10 mouse cellular contexts compared by ENCODE assay signal in the genomic region with DNA sequence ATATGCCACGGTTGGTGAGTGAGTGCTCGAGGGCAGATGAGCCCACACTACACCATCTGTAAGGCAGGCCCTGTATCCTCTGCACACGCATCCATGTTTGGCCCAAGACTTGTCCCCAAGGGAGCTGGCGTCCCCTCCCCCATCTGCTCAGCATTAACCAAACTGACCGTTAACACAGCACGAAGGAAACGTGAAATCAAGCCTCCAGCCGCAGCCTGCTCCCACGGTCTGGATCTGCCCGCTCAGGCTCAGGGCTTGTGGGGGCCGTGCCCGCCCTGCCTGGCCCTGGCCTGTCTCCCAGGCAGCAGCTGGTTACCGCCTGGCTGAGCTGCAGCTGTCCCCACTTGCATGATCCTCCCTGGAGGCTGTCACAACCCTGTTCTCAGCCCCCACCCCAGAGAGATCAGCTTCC. TPM values are rescaled to one million over a fixed set of nuclear protein-coding genes. Genes with fewer than 3 reads are reported as not detected.
A peak's percentile ranks its signal among the peaks of the same experiment; 100 is the strongest.
DNase-seq lines count a peak whose midpoint lies in the region; ATAC-seq and TF ChIP-seq lines count a peak whose summit lies in the region.
"Had no signal": no experiment of that assay in that cellular context is flagged by ENCODE, and none has a peak within 500 bp of the region (broad histone marks: within the 10 kb centered on the region; RNA-seq: fewer than 3 reads in every experiment).

No protein-coding gene starts in this region.

- TF ChIP-seq POLR2A in brain, embryonic 14.5 days (IDR thresholded peaks at IDR 0.05; ENCODE audit: borderline replicate concordance, extremely low read depth, insufficient read depth, insufficient read length, poor library complexity, severe bottlenecking): no peak

- no peaks in the 10 kb centered on the region for H3K36me3 ChIP-seq in midbrain, embryonic 12.5 days
- no peaks in the 10 kb centered on the region for H3K36me3 ChIP-seq in stomach, embryonic 16.5 days (ENCODE audit: control insufficient read depth, insufficient read depth, low read length)

- H3K4me3 ChIP-seq in midbrain, embryonic 12.5 days: no peak overlapping the region
- H3K4me3 ChIP-seq in stomach, embryonic 16.5 days (replicated peaks; ENCODE audit: low read length): no peak overlapping the region
- H3K4me3 ChIP-seq: megakaryocyte, embryonic 14.5 days had no signal

- H3K27me3 ChIP-seq in midbrain, embryonic 12.5 days: no peaks in the 10 kb centered on the region
- no peaks in the 10 kb centered on the region for H3K27me3 ChIP-seq in stomach, embryonic 16.5 days (ENCODE audit: control insufficient read depth, insufficient read depth, low read length)

- no peaks in the 10 kb centered on the region for H3K9me3 ChIP-seq in midbrain, embryonic 12.5 days
- no peaks in the 10 kb centered on the region for H3K9me3 ChIP-seq in stomach, embryonic 16.5 days (replicated peaks; ENCODE audit: control insufficient read depth, low read length)

- 50% methylated on average over 13 of the region's 13 CpGs for WGBS in midbrain, embryonic 12.5 days
- WGBS in stomach, embryonic 16.5 days: 56% methylated on average over 13 of the region's 13 CpGs

- TF ChIP-seq CTCF in brain, embryonic 14.5 days (IDR thresholded peaks at IDR 0.05; ENCODE audit: borderline replicate concordance, extremely low read depth, insufficient read depth, insufficient read length): no peak

- DNase-seq in adrenal gland, postnatal 25 days: peak; percentile 40
- no peak for DNase-seq in adrenal gland, postnatal 4 days (ENCODE audit: low spot score in 2 of 2)
- peak; percentile 83 for DNase-seq in brain, embryonic 14.5 days (ENCODE audit: low read depth)
- peak; percentile 71 to 74 for DNase-seq in heart, postnatal 10 days
- peak; percentile 64 to 76 for DNase-seq in kidney, postnatal 36 days
- no peak for DNase-seq in thymus, adult 18-20 months

- H3K4me2 ChIP-seq in midbrain, embryonic 12.5 days (replicated peaks): no peak overlapping the region
- H3K4me2 ChIP-seq in stomach, embryonic 16.5 days (ENCODE audit: low read depth, low read length): no peak overlapping the region

- no peak overlapping the region for H3K9ac ChIP-seq in midbrain, embryonic 12.5 days (replicated peaks)
- 0 out of 2 replicates have a peak overlapping the region, but pooled peaks have one; percentile 29 for H3K9ac ChIP-seq in stomach, embryonic 16.5 days (ENCODE audit: low read length)

- intact Hi-C loops in heart, postnatal 10 days (cut with DNase I): no loop called here

- H3K4me1 ChIP-seq in midbrain, embryonic 12.5 days: peaks cover 25% of the 10 kb centered on the region
- peaks cover 25% of the 10 kb centered on the region for H3K4me1 ChIP-seq in stomach, embryonic 16.5 days (ENCODE audit: control insufficient read depth, insufficient read depth, low read length)

- H3K27ac ChIP-seq in midbrain, embryonic 12.5 days (replicated peaks): peak overlapping the region; percentile 27; the same call in 1 of the 2 replicates
- peak overlapping the region; percentile 75 for H3K27ac ChIP-seq in stomach, embryonic 16.5 days (ENCODE audit: low read length)

- peak; percentile 67 for ATAC-seq in midbrain, embryonic 12.5 days (ENCODE audit: low FRiP score, low read depth)
- peak; percentile 89 for ATAC-seq in stomach, embryonic 16.5 days (ENCODE audit: insufficient read depth, low FRiP score)

RNA-seq across cellular contexts. Expression of a gene that starts 16.5 kb away (rescaled TPM):
- 35.6 and 60.4 TPM in 2 replicates for total RNA-seq in adrenal gland, postnatal 25 days (2021)
- total RNA-seq in adrenal gland, postnatal 4 days (2021): 10 to 100 TPM; 35.8 to 39.6 TPM
- 1.6 and 2.0 TPM in 2 replicates for polyA plus RNA-seq in brain, embryonic 14.5 days (2012; rRNA removed)
- under 1 TPM; 0.30 to 0.53 TPM for total RNA-seq in heart, postnatal 10 days (2021)
- 0.37 and 0.70 TPM in 2 replicates for polyA plus RNA-seq in midbrain, embryonic 12.5 days (2016; fragmentation: Nextera tagmentation; extraction: Ambion mirVana)
- 6.8 and 7.8 TPM in 2 replicates for polyA plus RNA-seq in stomach, embryonic 16.5 days (2015; fragmentation: Nextera tagmentation; extraction: Ambion mirVana)
- total RNA-seq: common myeloid progenitor, adult 5-6 weeks had no signal

RNA-seq across cellular contexts. Expression of a gene that starts 35.6 kb away (rescaled TPM):
- total RNA-seq in adrenal gland, postnatal 25 days (2021): not detected in 2 replicates
- not detected for total RNA-seq in adrenal gland, postnatal 4 days (2021)
- not detected in 2 replicates for polyA plus RNA-seq in brain, embryonic 14.5 days (2012; rRNA removed)
- total RNA-seq in heart, postnatal 10 days (2021): not detected
- not detected in 2 replicates for polyA plus RNA-seq in midbrain, embryonic 12.5 days (2016; fragmentation: Nextera tagmentation; extraction: Ambion mirVana)
- polyA plus RNA-seq in stomach, embryonic 16.5 days (2015; fragmentation: Nextera tagmentation; extraction: Ambion mirVana): not detected in 2 replicates
- total RNA-seq: common myeloid progenitor, adult 5-6 weeks had no signal

RNA-seq across cellular contexts. Expression of a gene that starts 40.6 kb away (rescaled TPM):
- total RNA-seq in adrenal gland, postnatal 25 days (2021): 121 and 142 TPM in 2 replicates
- 100 to 1,000 TPM; 168 to 172 TPM for total RNA-seq in adrenal gland, postnatal 4 days (2021)
- 38.1 and 52.2 TPM in 2 replicates for polyA plus RNA-seq in brain, embryonic 14.5 days (2012; rRNA removed)
- total RNA-seq in heart, postnatal 10 days (2021): 10 to 100 TPM; 88.2 to 97.9 TPM
- polyA plus RNA-seq in midbrain, embryonic 12.5 days (2016; fragmentation: Nextera tagmentation; extraction: Ambion mirVana): 81.7 and 83.6 TPM in 2 replicates
- polyA plus RNA-seq in stomach, embryonic 16.5 days (2015; fragmentation: Nextera tagmentation; extraction: Ambion mirVana): 37.9 and 44.6 TPM in 2 replicates

Comparison
In these comparisons a context has a peak if more than half of its experiments do, and no peak if none do; other contexts are left out.
1. DNase-seq: peak in adrenal gland, postnatal 25 days (single experiment), brain, embryonic 14.5 days (single experiment), heart, postnatal 10 days (2 of 2) and kidney, postnatal 36 days (2 of 2); none in adrenal gland, postnatal 4 days (0 of 2) and thymus, adult 18-20 months (0 of 2).
2. RNA of a gene that starts 16.5 kb away (total RNA-seq): 35.8 to 39.6 TPM in adrenal gland, postnatal 4 days and 35.6 to 60.4 TPM in adrenal gland, postnatal 25 days; 0.30 to 0.53 TPM in heart, postnatal 10 days; every median in the first group is over 10 times any median in the second.